Mouse (Mus musculus): ENCODE data around the gene Dohh. TPM values are rescaled to one million over a fixed set of nuclear protein-coding genes. Genes with fewer than 3 reads are reported as not detected.

The Dohh gene
- polyA plus RNA-seq, 1 experiment = 47.9 TPM

DNA sequence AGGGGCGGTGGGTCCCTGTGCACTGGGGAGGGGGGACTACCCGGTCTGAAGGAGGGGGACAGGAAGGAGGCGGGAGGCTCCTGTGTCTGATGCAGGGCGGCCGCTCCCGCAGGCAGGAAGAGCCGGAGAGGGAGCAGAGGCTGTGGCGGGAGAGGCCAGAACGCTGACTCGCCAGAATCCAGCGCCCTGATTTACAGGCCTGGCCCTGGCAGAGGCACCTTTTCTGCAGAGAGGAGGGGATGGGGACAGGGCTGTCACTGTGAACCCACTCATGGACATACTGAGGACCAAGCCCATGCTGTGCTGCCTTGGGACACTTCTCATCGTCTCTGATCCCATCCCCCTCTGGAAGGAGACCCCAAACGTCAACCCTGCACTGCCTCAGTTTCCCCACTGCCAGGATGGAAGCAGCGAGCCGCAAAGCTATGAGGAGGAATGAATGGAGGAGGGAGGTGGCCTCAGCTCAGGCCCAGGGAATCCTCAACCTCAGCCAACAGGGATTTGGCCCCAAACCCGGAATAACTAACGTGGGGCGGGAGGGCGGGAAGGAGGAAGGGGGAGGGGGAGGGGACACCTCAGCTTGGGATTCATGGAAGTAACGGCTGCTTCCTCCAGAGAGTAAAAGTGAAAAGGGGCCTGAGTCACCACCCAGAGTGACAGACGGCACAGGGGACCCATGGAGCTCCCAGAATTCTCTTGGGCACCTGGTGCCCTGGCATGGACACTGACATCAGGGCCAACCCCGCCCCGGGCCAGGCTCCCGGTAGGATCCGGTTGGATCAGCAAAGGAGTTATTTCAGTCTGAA is 40.2 kb downstream of the Dohh start:
- DNase-seq (ENCODE audit: low read depth in 1 of 2, low spot score in 2 of 2) = peak in 1 of 2 experiments; percentile 3
- Histone ChIP-seq H3K27ac (ENCODE audit: insufficient read depth, low read length) (0 out of 2 replicates have a peak overlapping the region, but pooled peaks have one; percentile 24), H3K4me1 (ENCODE audit: control insufficient read depth, insufficient read depth, insufficient read length) (peaks cover 8% of the 10 kb centered on the region; the same call in 1 of the 2 replicates), H3K4me3 (ENCODE audit: extremely low read depth, insufficient read depth, insufficient read length) (no peak overlapping the region), H3K27me3 (ENCODE audit: control insufficient read depth, insufficient read depth, low read length) (peaks cover 5% of the 10 kb centered on the region), H3K36me3 (ENCODE audit: control insufficient read depth, insufficient read depth, low read length) (no peaks in the 10 kb centered on the region)
- TF ChIP-seq CTCF (IDR thresholded peaks at IDR 0.05; ENCODE audit: extremely low read depth, insufficient read depth, insufficient read length, insufficient replicate concordance) (no peak), POLR2A (IDR thresholded peaks at IDR 0.05; ENCODE audit: low read depth, low read length) (no peak)
- WGBS = 47% methylated on average over 22 of the region's 25 CpGs

DNA sequence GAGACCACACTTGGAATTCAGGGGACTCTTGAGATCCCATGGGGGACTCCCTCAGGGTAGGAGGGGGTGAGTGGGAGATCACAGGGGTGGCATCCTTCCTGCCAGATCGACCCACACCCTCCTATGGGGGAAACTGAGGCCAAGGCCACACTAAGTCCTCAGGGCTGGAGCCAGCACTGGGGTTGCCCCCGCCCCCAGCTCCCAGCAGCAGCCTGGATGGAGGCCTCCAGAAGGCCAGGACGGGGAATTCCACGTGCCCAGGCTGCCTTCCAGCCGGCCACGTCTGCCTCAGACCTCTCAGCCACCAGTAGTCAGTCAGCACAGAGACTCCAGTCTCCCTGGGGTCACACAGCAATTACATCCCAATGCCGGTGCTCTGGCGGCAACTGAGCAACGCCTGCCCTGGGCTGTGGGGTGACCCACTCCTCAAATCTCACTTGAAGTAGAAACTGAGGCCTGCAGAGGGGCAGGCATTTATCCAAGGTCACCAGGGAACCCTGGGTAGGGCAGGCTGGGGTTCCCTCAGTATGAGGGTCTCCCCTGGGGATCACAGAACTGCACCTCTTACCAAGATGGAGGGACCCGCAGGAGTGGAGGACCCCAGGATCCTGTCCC is 41.1 kb downstream of the Dohh start:
- DNase-seq (ENCODE audit: low read depth in 1 of 2, low spot score in 2 of 2) = peak in 1 of 2 experiments; percentile 3
- H3K27ac ChIP-seq (ENCODE audit: insufficient read depth, low read length) = no peak overlapping the region
- peak overlapping the region; percentile 5; the same call in 1 of the 2 replicates for H3K4me3 ChIP-seq (ENCODE audit: extremely low read depth, insufficient read depth, insufficient read length)
- 75% methylated on average over 10 of the region's 10 CpGs for WGBS
- TF ChIP-seq CTCF (IDR thresholded peaks at IDR 0.05; ENCODE audit: extremely low read depth, insufficient read depth, insufficient read length, insufficient replicate concordance) (no peak), POLR2A (IDR thresholded peaks at IDR 0.05; ENCODE audit: low read depth, low read length) (no peak)
- peaks cover 5% of the 10 kb centered on the region for H3K27me3 ChIP-seq (ENCODE audit: control insufficient read depth, insufficient read depth, low read length)
- H3K36me3 ChIP-seq (ENCODE audit: control insufficient read depth, insufficient read depth, low read length) = no peaks in the 10 kb centered on the region
- H3K4me1 ChIP-seq (ENCODE audit: control insufficient read depth, insufficient read depth, insufficient read length) = peaks cover 8% of the 10 kb centered on the region; the same call in 1 of the 2 replicates

GRCm38 (mm10) chr10:81426081-81426671 is 41.9 kb downstream of the Dohh start:
- Histone ChIP-seq H3K4me3 (ENCODE audit: extremely low read depth, insufficient read depth, insufficient read length) (peak overlapping the region; percentile 38; the same call in 1 of the 2 replicates), H3K27ac (ENCODE audit: insufficient read depth, low read length) (no peak overlapping the region), H3K27me3 (ENCODE audit: control insufficient read depth, insufficient read depth, low read length) (peaks cover 5% of the 10 kb centered on the region), H3K4me1 (ENCODE audit: control insufficient read depth, insufficient read depth, insufficient read length) (peaks cover 12% of the 10 kb centered on the region), H3K36me3 (ENCODE audit: control insufficient read depth, insufficient read depth, low read length) (no peaks in the 10 kb centered on the region)
- peak in 1 of 2 experiments; percentile 3 for DNase-seq (ENCODE audit: low read depth in 1 of 2, low spot score in 2 of 2)
- under 1% methylated on average over 23 of the region's 33 CpGs for WGBS
- TF ChIP-seq POLR2A (IDR thresholded peaks at IDR 0.05; ENCODE audit: low read depth, low read length) = no peak
- no peak for TF ChIP-seq CTCF (IDR thresholded peaks at IDR 0.05; ENCODE audit: extremely low read depth, insufficient read depth, insufficient read length, insufficient replicate concordance)

DNA sequence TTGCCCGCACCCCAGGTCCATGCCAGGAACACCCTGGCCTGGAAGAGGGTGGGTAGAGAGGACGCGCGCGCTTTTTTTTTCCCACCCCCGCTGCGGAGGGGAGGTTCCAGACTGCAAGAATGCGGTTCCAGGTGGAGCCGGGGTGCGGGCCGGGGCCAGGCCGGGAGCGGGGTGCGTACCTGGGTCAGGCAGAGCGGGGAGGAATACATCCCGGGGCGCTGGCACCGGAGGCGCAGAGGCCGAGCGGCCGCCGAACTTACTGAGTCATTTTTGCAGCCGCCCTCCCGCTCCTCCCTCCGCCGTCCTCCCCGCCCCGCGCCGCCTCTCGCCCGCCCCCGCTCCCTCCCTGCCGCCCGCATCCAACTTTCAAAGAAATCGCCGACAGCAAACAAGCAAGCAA is 42.7 kb downstream of the Dohh start:
- Histone ChIP-seq H3K4me1 (ENCODE audit: control insufficient read depth, insufficient read depth, insufficient read length) (peaks cover 20% of the 10 kb centered on the region), H3K36me3 (ENCODE audit: control insufficient read depth, insufficient read depth, low read length) (no peaks in the 10 kb centered on the region), H3K27me3 (ENCODE audit: control insufficient read depth, insufficient read depth, low read length) (peaks cover 5% of the 10 kb centered on the region), H3K27ac (ENCODE audit: insufficient read depth, low read length) (peak overlapping the region; percentile 10; the same call in 1 of the 2 replicates), H3K4me3 (ENCODE audit: extremely low read depth, insufficient read depth, insufficient read length) (peak overlapping the region; percentile 38; the same call in 1 of the 2 replicates)
- TF ChIP-seq POLR2A (IDR thresholded peaks at IDR 0.05; ENCODE audit: low read depth, low read length) (no peak), CTCF (IDR thresholded peaks at IDR 0.05; ENCODE audit: extremely low read depth, insufficient read depth, insufficient read length, insufficient replicate concordance) (no peak)
- DNase-seq (ENCODE audit: low read depth in 1 of 2, low spot score in 2 of 2) = peak in 1 of 2 experiments; percentile 38
- under 1% methylated on average over 38 of the region's 38 CpGs for WGBS

DNA sequence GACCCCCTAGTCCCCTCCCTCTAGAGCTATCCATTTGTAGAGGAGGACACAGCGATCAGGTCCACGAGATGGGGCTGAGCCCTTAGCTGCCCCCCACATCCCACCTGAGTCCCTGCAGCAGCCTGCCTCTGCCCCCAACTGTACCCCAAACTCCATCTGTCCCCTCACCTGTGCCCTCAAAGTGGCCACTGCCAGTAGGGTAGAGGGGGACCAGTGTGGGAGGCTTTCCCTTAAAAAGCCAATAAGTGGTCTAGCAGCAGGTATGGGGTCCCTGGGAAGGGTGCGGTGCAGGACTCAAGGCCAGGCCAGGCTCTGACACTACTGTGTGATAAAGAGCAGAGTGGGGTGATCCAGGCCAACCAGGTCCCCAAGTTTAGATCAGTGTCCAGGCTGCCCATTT is 43.1 kb downstream of the Dohh start:
- 45% methylated on average over 3 of the region's 3 CpGs for WGBS
- TF ChIP-seq POLR2A (IDR thresholded peaks at IDR 0.05; ENCODE audit: low read depth, low read length) = no peak
- TF ChIP-seq CTCF (IDR thresholded peaks at IDR 0.05; ENCODE audit: extremely low read depth, insufficient read depth, insufficient read length, insufficient replicate concordance) = no peak
- Histone ChIP-seq H3K4me3 (ENCODE audit: extremely low read depth, insufficient read depth, insufficient read length) (no peak overlapping the region), H3K27ac (ENCODE audit: insufficient read depth, low read length) (no peak overlapping the region), H3K27me3 (ENCODE audit: control insufficient read depth, insufficient read depth, low read length) (peaks cover 5% of the 10 kb centered on the region), H3K4me1 (ENCODE audit: control insufficient read depth, insufficient read depth, insufficient read length) (peaks cover 21% of the 10 kb centered on the region), H3K36me3 (ENCODE audit: control insufficient read depth, insufficient read depth, low read length) (no peaks in the 10 kb centered on the region)
- no peak for DNase-seq (ENCODE audit: low read depth in 1 of 2, low spot score in 2 of 2)

DNA sequence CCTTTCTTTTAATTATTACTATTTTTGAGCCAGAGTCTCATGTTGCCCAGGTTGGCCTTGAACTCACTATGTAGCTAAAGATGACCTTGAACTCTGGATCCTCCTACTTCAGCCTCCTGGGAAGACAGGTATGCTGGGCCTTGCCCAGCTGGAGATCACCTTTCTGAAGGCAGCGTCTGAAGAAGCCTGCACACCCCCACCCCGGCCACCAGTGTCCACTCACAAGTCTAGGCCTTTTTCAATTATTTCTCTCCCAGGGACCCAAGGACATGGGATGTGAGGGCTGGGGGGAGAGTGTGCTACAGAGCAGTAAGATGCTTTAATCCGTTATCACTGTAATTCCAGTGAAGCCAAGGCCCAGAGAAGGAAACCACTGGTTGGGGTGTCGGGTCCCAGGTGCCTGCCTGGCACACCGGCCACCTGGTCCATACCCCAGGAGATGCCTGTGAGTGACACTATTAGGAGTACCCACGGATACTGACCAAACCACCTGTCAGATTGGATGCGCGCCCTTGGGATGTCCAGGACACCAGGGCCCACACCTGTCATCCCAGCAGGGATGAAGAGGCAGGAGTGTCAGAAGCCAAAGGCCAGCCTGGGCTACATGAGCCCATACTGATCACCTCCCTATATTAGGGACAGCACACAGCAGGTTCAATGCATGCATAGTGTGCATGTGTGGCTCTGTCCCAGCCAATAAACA is 43.7 kb downstream of the Dohh start:
- no peak for TF ChIP-seq POLR2A (IDR thresholded peaks at IDR 0.05; ENCODE audit: low read depth, low read length)
- no peak for TF ChIP-seq CTCF (IDR thresholded peaks at IDR 0.05; ENCODE audit: extremely low read depth, insufficient read depth, insufficient read length, insufficient replicate concordance)
- WGBS = 87% methylated on average over 8 of the region's 8 CpGs
- no peak overlapping the region for H3K27ac ChIP-seq (ENCODE audit: insufficient read depth, low read length)
- peaks cover 25% of the 10 kb centered on the region for H3K4me1 ChIP-seq (ENCODE audit: control insufficient read depth, insufficient read depth, insufficient read length)
- no peak overlapping the region for H3K4me3 ChIP-seq (ENCODE audit: extremely low read depth, insufficient read depth, insufficient read length)
- H3K27me3 ChIP-seq (ENCODE audit: control insufficient read depth, insufficient read depth, low read length) = peaks cover 5% of the 10 kb centered on the region
- no peaks in the 10 kb centered on the region for H3K36me3 ChIP-seq (ENCODE audit: control insufficient read depth, insufficient read depth, low read length)
- peak in 1 of 2 experiments; percentile 4 for DNase-seq (ENCODE audit: low read depth in 1 of 2, low spot score in 2 of 2)

Measured in spleen, adult 2 months (tissue).